Mouse (Mus musculus) MEL (cell line): ENCODE results near the gene Mecom. TPM values are rescaled to one million over a fixed set of nuclear protein-coding genes. Genes with fewer than 3 reads are reported as not detected.

Experiments
- DNase-seq: peaks from one replicate; pipeline ENCODE4 v3.0.0; 2011; ENCODE audit warnings: low read depth, low spot score
- H3K27ac ChIP-seq: 2 replicates; pipeline ENCODE4 v1.5.1; 2012; ENCODE audit warnings: low read depth, mild to moderate bottlenecking, control low read depth, low read length, moderate library complexity; ENCODE audit not compliant: control insufficient read depth
- H3K27me3 ChIP-seq, 2 experiments: fragments of 150-350 bp in 1 of 2; sonication (generic) in 1 of 2; 2 replicates each; pipeline ENCODE4 v1.6.1; 2012; ENCODE audit warnings: low read length in 2 of 2, mild to moderate bottlenecking in 2 of 2, improper control_type of control experiment in 1 of 2, moderate library complexity in 1 of 2; ENCODE audit not compliant: insufficient read depth in 2 of 2, control insufficient read depth in 1 of 2
- H3K36me3 ChIP-seq, 2 experiments: 2 replicates each; pipeline ENCODE4 v1.6.1; 2012 to 2014; ENCODE audit warnings: low read length in 2 of 2, improper control_type of control experiment in 1 of 2, inconsistent platforms in 1 of 2, mild to moderate bottlenecking in 1 of 2; ENCODE audit not compliant: insufficient read depth in 2 of 2, control insufficient read depth in 1 of 2
- H3K4me1 ChIP-seq, 2 experiments: fragments of 150-350 bp in 1 of 2; sonication (generic) in 1 of 2; 2 replicates each; pipeline ENCODE4 v1.6.1; 2012; ENCODE audit warnings: low read length in 2 of 2, improper control_type of control experiment in 1 of 2, mild to moderate bottlenecking in 1 of 2; ENCODE audit not compliant: insufficient read depth in 2 of 2, control insufficient read depth in 1 of 2
- H3K4me3 ChIP-seq, 2 experiments: fragments of 150-350 bp in 1 of 2; sonication (generic) in 1 of 2; 2 replicates each; pipeline ENCODE4 v1.5.1; 2012; ENCODE audit warnings: low read depth in 2 of 2, low read length in 2 of 2, mild to moderate bottlenecking in 2 of 2, moderate library complexity in 2 of 2, control low read depth in 1 of 2, improper control_type of control experiment in 1 of 2; ENCODE audit not compliant: control insufficient read depth in 1 of 2, insufficient read depth in 1 of 2
- H3K79me2 ChIP-seq: 2 replicates; pipeline ENCODE4 v1.6.1; 2012; ENCODE audit warnings: mild to moderate bottlenecking, low read length, moderate library complexity; ENCODE audit not compliant: control insufficient read depth, poor library complexity, insufficient read depth
- H3K9ac ChIP-seq: 2 replicates; pipeline ENCODE4 v1.6.1; 2012; ENCODE audit warnings: low read depth, mild to moderate bottlenecking, control low read depth, low read length, moderate library complexity; ENCODE audit not compliant: control insufficient read depth, poor library complexity, severe bottlenecking
- H3K9me3 ChIP-seq: fragments of 150-350 bp; sonication (generic); replicated peaks from 2 replicates; pipeline ENCODE4 v1.6.1; 2012; ENCODE audit warnings: mild to moderate bottlenecking, low read length, improper control_type of control experiment, moderate library complexity; ENCODE audit not compliant: insufficient read depth
- CHD2 ChIP-seq: IDR thresholded peaks from 2 replicates; pipeline ENCODE4 v1.6.1; 2011; ENCODE audit warnings: low read length, improper control_type of control experiment
- CTCF ChIP-seq, 3 experiments: IDR thresholded peaks in 2 of 3; conservative IDR thresholded peaks in 1 of 3; 2 replicates each; pipeline ENCODE4 v1.5.1; 2011 to 2012; ENCODE audit warnings: low read length in 3 of 3, low read depth in 2 of 3, mild to moderate bottlenecking in 2 of 3, improper control_type of control experiment in 1 of 3, inconsistent platforms in 1 of 3, mixed read lengths in 1 of 3, moderate library complexity in 1 of 3; ENCODE audit not compliant: control insufficient read depth in 1 of 3, insufficient read depth in 1 of 3, poor library complexity in 1 of 3, severe bottlenecking in 1 of 3
- E2F4 ChIP-seq: IDR thresholded peaks from 2 replicates; pipeline ENCODE4 v1.6.1; 2011; ENCODE audit warnings: low read depth, low read length, improper control_type of control experiment, borderline replicate concordance
- EP300 ChIP-seq, 2 experiments: IDR thresholded peaks; 2 replicates each; pipeline ENCODE4 v1.6.1; 2011; ENCODE audit warnings: improper control_type of control experiment in 2 of 2, low read length in 2 of 2, low read depth in 1 of 2, mild to moderate bottlenecking in 1 of 2
- ETS1 ChIP-seq: IDR thresholded peaks from 2 replicates; pipeline ENCODE4 v1.6.1; 2012; ENCODE audit warnings: low read depth, mild to moderate bottlenecking, inconsistent platforms, low read length, improper control_type of control experiment, moderate library complexity
- GATA1 ChIP-seq: IDR thresholded peaks from 2 replicates; pipeline ENCODE4 v1.6.1; 2011; ENCODE audit warnings: low read depth, low read length, improper control_type of control experiment
- HCFC1 ChIP-seq: IDR thresholded peaks from 2 replicates; pipeline ENCODE4 v1.6.1; 2012; ENCODE audit warnings: low read depth, mild to moderate bottlenecking, inconsistent platforms, low read length, improper control_type of control experiment, moderate library complexity
- JUND ChIP-seq: IDR thresholded peaks from 2 replicates; pipeline ENCODE4 v1.6.1; 2011; ENCODE audit warnings: low read depth, mild to moderate bottlenecking, improper control_type of control experiment, low read length
- MAX ChIP-seq: IDR thresholded peaks from 2 replicates; pipeline ENCODE4 v1.6.1; 2011; ENCODE audit warnings: low read length, improper control_type of control experiment
- MXI1 ChIP-seq: IDR thresholded peaks from 2 replicates; pipeline ENCODE4 v1.6.1; 2011; ENCODE audit warnings: mild to moderate bottlenecking, low read depth, low read length, improper control_type of control experiment
- POLR2A ChIP-seq, 2 experiments: IDR thresholded peaks; 2 replicates each; pipeline ENCODE4 v1.6.1; 2011 to 2012; ENCODE audit warnings: low read length in 2 of 2, mild to moderate bottlenecking in 2 of 2, control low read depth in 1 of 2, improper control_type of control experiment in 1 of 2, low read depth in 1 of 2, moderate library complexity in 1 of 2; ENCODE audit not compliant: control insufficient read depth in 1 of 2, insufficient read depth in 1 of 2, poor library complexity in 1 of 2
- POLR2AphosphoS2 ChIP-seq: IDR thresholded peaks from 2 replicates; pipeline ENCODE4 v1.6.1; 2011; ENCODE audit warnings: low read length, improper control_type of control experiment
- POLR2AphosphoS5 ChIP-seq: IDR thresholded peaks from 2 replicates; pipeline ENCODE4 v1.6.1; 2012; ENCODE audit warnings: low read depth, borderline replicate concordance, mild to moderate bottlenecking, inconsistent platforms, low read length, moderate library complexity, mixed read lengths
- RCOR1 ChIP-seq: IDR thresholded peaks from 2 replicates; pipeline ENCODE4 v1.6.1; 2012; ENCODE audit warnings: low read depth, mild to moderate bottlenecking, inconsistent platforms, low read length, improper control_type of control experiment
- SIN3A ChIP-seq: IDR thresholded peaks from 2 replicates; pipeline ENCODE4 v1.6.1; 2012; ENCODE audit warnings: low read length, improper control_type of control experiment, inconsistent platforms
- SMC3 ChIP-seq: IDR thresholded peaks from 2 replicates; pipeline ENCODE4 v1.6.1; 2011; ENCODE audit warnings: low read depth, low read length, improper control_type of control experiment
- TBP ChIP-seq: IDR thresholded peaks from 2 replicates; pipeline ENCODE4 v1.8.0; 2011; ENCODE audit warnings: low read depth, low read length, improper control_type of control experiment
- ZC3H11A ChIP-seq: IDR thresholded peaks from 2 replicates; pipeline ENCODE4 v1.6.1; 2012; ENCODE audit warnings: low read depth, mild to moderate bottlenecking, inconsistent platforms, low read length, improper control_type of control experiment
- polyA plus RNA-seq, 2 experiments: library from polyadenylated mRNA; stranded (reverse) in 1 of 2; unstranded in 1 of 2; fragments of >175 nt in 1 of 2; fragments of >200 nt in 1 of 2; gene quantifications; 2 replicates each; pipeline versions ENCODE4 v1.2.1 to v1.2.4; 2012; ENCODE audit warnings: low replicate concordance in 2 of 2, low read depth in 1 of 2; ENCODE audit not compliant: insufficient read length in 2 of 2, insufficient read depth in 1 of 2, missing spikeins in 1 of 2
- total RNA-seq: library from RNA; depleted of rRNA; stranded (reverse); fragments of 300-350 nt; gene quantifications from 2 replicates; pipeline ENCODE4 v1.2.3, GENCODE M21; 2012

The Mecom gene
- total and polyA plus RNA-seq, 3 experiments = 0.04 TPM; not detected in 2

DNA sequence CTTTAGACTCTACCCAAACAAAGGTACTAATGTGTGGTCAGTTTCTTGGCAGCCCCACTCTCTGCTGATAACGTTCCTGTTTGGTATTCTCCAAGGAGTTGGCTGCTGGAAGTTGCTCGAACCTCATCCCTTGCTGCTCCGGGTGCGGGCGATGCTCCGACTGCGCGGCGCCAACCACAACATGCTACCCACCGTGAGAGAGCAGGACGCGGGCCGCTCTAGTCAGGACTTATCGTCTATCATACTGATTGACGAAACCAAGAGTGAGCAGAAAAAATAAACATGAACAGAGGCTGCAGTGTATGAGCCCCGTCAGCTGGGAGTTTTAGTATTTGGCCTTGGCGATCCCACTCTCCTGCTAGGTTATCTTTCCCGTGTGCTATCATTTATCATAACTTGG lies 441.3 kb downstream of the Mecom start:
- H3K4me1 ChIP-seq = no peaks in the 10 kb centered on the region
- H3K9me3 ChIP-seq = no peaks in the 10 kb centered on the region
- no peaks in the 10 kb centered on the region for H3K27me3 ChIP-seq
- DNase-seq = no peak
- TF ChIP-seq SIN3A = no peak
- TF ChIP-seq ZC3H11A = no peak
- no peaks in the 10 kb centered on the region for H3K79me2 ChIP-seq
- no peak overlapping the region for H3K9ac ChIP-seq
- no peak overlapping the region for H3K27ac ChIP-seq
- H3K4me3 ChIP-seq = no peak overlapping the region
- no peaks in the 10 kb centered on the region for H3K36me3 ChIP-seq

DNA sequence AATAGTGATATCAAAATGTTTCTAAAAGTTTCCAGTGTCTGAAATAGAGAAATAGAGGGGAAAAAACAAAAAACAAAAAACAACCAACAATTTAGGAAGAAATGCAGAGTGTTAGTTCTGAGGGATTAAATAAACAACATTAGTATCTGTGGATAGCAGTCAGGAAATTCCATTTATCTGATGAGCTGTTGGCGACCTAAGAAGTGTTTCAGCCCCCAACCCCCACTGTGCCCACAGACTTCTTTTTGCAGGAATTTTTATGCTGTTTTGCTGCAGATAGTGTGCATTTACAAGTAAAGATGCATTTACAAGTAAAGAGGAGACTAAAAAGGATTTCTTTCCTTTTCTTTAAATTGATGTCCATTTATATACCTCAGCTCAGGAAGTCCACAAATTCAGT lies 441.9 kb downstream of the Mecom start:
- no peaks in the 10 kb centered on the region for H3K27me3 ChIP-seq
- no peaks in the 10 kb centered on the region for H3K4me1 ChIP-seq
- H3K27ac ChIP-seq = no peak overlapping the region
- H3K9ac ChIP-seq = no peak overlapping the region
- H3K79me2 ChIP-seq = no peaks in the 10 kb centered on the region
- DNase-seq = no peak
- H3K9me3 ChIP-seq = no peaks in the 10 kb centered on the region
- H3K36me3 ChIP-seq = no peaks in the 10 kb centered on the region
- no peak for TF ChIP-seq CTCF (IDR thresholded peaks at IDR 0.05 in 2 of 3, conservative IDR thresholded peaks at IDR 0.05 in 1 of 3; ENCODE audit: control insufficient read depth in 1 of 3, insufficient read depth in 1 of 3, low read depth in 2 of 3, low read length in 3 of 3, poor library complexity in 1 of 3, severe bottlenecking in 1 of 3)
- TF ChIP-seq, all 39 proteins: peak for 0
- H3K4me3 ChIP-seq = no peak overlapping the region

DNA sequence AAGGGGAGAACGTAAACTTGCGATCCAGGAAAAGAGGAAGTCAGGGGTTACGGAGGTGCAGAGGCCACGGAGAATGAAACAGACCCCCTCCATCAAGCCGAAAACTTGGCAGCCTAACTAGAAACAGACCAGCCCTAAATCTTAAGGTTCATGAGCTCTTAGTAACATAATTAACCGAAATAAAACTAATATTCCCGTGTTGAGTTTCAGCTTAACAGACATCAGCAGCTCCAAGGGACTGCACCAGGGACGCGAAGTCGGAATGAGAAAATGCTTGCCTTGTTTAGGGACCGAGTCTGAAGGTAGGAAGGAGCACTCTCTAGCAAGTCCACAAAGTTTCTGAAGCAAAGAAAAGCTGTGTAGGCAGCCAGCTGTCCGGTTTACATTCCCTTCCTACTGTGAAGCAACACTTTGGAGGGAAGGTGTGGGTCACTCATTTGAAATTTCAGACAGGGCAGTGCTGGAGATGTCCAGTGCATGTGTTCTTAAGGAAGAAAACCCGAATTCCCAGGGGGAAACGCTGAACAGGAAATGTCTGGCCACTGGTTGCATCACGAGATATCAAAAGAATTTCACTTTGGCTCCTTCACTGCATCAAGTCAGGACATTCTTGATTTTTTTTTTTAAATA lies 442.5 kb downstream of the Mecom start:
- no peaks in the 10 kb centered on the region for H3K79me2 ChIP-seq
- H3K4me3 ChIP-seq = no peak overlapping the region
- no peaks in the 10 kb centered on the region for H3K4me1 ChIP-seq
- TF ChIP-seq E2F4 (no peak), CHD2 (no peak), JUND (no peak), MXI1 (no peak), POLR2A (IDR thresholded peaks at IDR 0.05; ENCODE audit: control insufficient read depth in 1 of 2, insufficient read depth in 1 of 2, low read depth in 1 of 2, low read length in 2 of 2, poor library complexity in 1 of 2) (no peak)
- TF ChIP-seq, all 39 proteins: peak for 0
- Histone ChIP-seq H3K9ac (no peak overlapping the region), H3K27ac (no peak overlapping the region), H3K27me3 (no peaks in the 10 kb centered on the region), H3K36me3 (no peaks in the 10 kb centered on the region), H3K9me3 (no peaks in the 10 kb centered on the region)
- no peak for DNase-seq

DNA sequence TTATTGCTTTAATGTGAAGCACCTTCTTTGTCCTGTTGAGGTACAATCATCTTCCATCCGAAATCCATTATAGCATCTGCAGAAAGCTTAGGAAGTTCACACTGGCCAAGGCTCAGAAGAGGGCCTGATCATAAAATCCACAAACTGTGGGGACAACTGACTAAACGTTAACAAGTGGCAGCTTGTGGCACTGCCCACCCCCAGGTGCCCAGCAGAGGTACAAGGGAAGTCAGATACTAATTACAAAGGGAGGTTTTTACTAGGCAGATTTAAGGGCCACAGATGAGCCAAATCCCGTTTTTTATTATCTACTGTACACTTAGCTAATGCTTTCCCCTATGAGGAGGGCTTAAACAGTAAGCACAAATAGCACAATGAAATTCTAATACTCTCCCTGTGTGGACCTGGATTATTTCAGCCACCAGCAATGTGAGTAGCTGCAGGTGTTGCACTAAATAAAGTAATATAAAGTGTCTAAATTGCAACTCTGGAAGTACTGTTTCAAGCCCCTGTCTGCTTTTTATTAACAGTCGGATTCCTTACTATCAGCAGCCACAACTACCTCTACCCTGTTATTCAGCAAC lies 443.2 kb downstream of the Mecom start:
- no peaks in the 10 kb centered on the region for H3K27me3 ChIP-seq
- no peaks in the 10 kb centered on the region for H3K79me2 ChIP-seq
- no peak overlapping the region for H3K9ac ChIP-seq
- no peak for TF ChIP-seq EP300 (IDR thresholded peaks at IDR 0.05; ENCODE audit: low read depth in 1 of 2, low read length in 2 of 2)
- TF ChIP-seq RCOR1 = no peak
- no peak for TF ChIP-seq HCFC1
- TF ChIP-seq POLR2A (IDR thresholded peaks at IDR 0.05; ENCODE audit: control insufficient read depth in 1 of 2, insufficient read depth in 1 of 2, low read depth in 1 of 2, low read length in 2 of 2, poor library complexity in 1 of 2) = no peak
- TF ChIP-seq ETS1 = no peak
- TF ChIP-seq ZC3H11A = no peak
- TF ChIP-seq TBP = no peak
- TF ChIP-seq POLR2AphosphoS2 = no peak
- no peak for TF ChIP-seq SMC3
- no peak for TF ChIP-seq POLR2AphosphoS5
- TF ChIP-seq E2F4 = no peak
- TF ChIP-seq JUND = no peak
- no peak for TF ChIP-seq GATA1
- no peak for TF ChIP-seq MAX
- TF ChIP-seq, all 39 proteins: peak for 0
- no peaks in the 10 kb centered on the region for H3K4me1 ChIP-seq
- no peaks in the 10 kb centered on the region for H3K36me3 ChIP-seq
- no peak overlapping the region for H3K4me3 ChIP-seq
- no peak for DNase-seq
- H3K9me3 ChIP-seq = no peaks in the 10 kb centered on the region
- H3K27ac ChIP-seq = no peak overlapping the region
